9 mouse cellular contexts compared by ENCODE assay signal in the genomic region with DNA sequence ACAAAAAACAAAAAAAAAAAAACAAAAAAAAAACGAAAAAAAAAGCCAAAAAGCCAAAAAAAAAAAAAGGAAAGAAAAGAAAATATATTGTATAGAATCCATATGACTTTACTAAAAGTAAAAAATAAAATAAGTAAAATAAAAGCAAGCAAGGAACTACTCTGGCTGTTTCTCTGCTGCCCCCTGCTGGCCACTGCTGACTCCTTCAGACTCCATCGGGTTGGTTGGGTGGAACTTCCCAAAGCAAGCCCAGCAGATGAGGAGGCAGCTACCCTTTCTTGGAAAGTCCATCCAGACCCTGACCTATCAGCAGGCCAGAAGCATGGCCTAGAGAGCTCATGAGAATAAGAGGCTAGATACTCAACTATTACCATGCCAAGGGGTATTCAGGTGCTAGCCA. TPM values are rescaled to one million over a fixed set of nuclear protein-coding genes. Genes with fewer than 3 reads are reported as not detected.
DNase-seq lines count a peak whose midpoint lies in the region; ATAC-seq lines count a peak whose summit lies in the region.
"Had no signal": no experiment of that assay in that cellular context is flagged by ENCODE, and none has a peak within 500 bp of the region (broad histone marks: within the 10 kb centered on the region; RNA-seq: fewer than 3 reads in every experiment).

No protein-coding gene starts in this region.

- H3K4me2 ChIP-seq in kidney, embryonic 15.5 days = no peak overlapping the region
- no peak overlapping the region for H3K4me2 ChIP-seq in limb, embryonic 11.5 days (ENCODE audit: low read depth, severe bottlenecking)
- H3K4me2 ChIP-seq: embryonic facial prominence, embryonic 15.5 days had no signal

- H3K9me3 ChIP-seq in kidney, embryonic 15.5 days (replicated peaks) = no peaks in the 10 kb centered on the region
- H3K9me3 ChIP-seq in limb, embryonic 11.5 days (ENCODE audit: control insufficient read depth, low read length) = no peaks in the 10 kb centered on the region
- H3K9me3 ChIP-seq: embryonic facial prominence, embryonic 15.5 days had no signal

- no peaks in the 10 kb centered on the region for H3K4me1 ChIP-seq in kidney, embryonic 15.5 days
- no peaks in the 10 kb centered on the region for H3K4me1 ChIP-seq in limb, embryonic 11.5 days (ENCODE audit: control insufficient read depth, insufficient read depth, low read length)
- H3K4me1 ChIP-seq: embryonic facial prominence, embryonic 15.5 days had no signal

- peak; percentile 74 for DNase-seq in kidney, adult 18-20 months
- peak; percentile 68 for DNase-seq in R1 (ENCODE audit: low read depth, low spot score)
- peak; percentile 67 to 72 for DNase-seq in cerebellum, postnatal 36 days
- peak; percentile 82 for DNase-seq in heart, postnatal 4 days
- DNase-seq in limb, embryonic 11.5 days (ENCODE audit: low spot score) = peak; percentile 91
- peak; percentile 78 for DNase-seq in thymus, postnatal 14 days

- 0% methylated on average over 2 of the region's 2 CpGs for WGBS in kidney, embryonic 15.5 days
- WGBS in limb, embryonic 11.5 days = 0% methylated on average over 2 of the region's 2 CpGs

- no peaks in the 10 kb centered on the region for H3K36me3 ChIP-seq in kidney, embryonic 15.5 days
- H3K36me3 ChIP-seq in limb, embryonic 11.5 days (ENCODE audit: control insufficient read depth, insufficient read depth, low read length) = no peaks in the 10 kb centered on the region
- H3K36me3 ChIP-seq: embryonic facial prominence, embryonic 15.5 days had no signal

- H3K27ac ChIP-seq in kidney, embryonic 15.5 days = no peak overlapping the region
- no peak overlapping the region for H3K27ac ChIP-seq in limb, embryonic 11.5 days (replicated peaks; ENCODE audit: low read depth, low read length)
- H3K27ac ChIP-seq: embryonic facial prominence, embryonic 15.5 days had no signal

- no peak overlapping the region for H3K4me3 ChIP-seq in kidney, embryonic 15.5 days (replicated peaks)
- no peak overlapping the region for H3K4me3 ChIP-seq in limb, embryonic 11.5 days (ENCODE audit: low read depth, low read length)
- H3K4me3 ChIP-seq: embryonic facial prominence, embryonic 15.5 days had no signal

- no peak overlapping the region for H3K9ac ChIP-seq in kidney, embryonic 15.5 days
- H3K9ac ChIP-seq in limb, embryonic 11.5 days (ENCODE audit: low read length) = no peak overlapping the region
- H3K9ac ChIP-seq: embryonic facial prominence, embryonic 15.5 days had no signal

- no peak for ATAC-seq in kidney, embryonic 15.5 days (replicated peaks; ENCODE audit: low FRiP score)
- ATAC-seq in limb, embryonic 11.5 days (ENCODE audit: insufficient number of reproducible peaks, low FRiP score, low TSS enrichment, low read depth) = no peak
- 0 out of 2 replicates have a peak, but pooled peaks have one; percentile 35 for ATAC-seq in neutrophil, adult 5-6 weeks (ENCODE audit: extremely low read depth, insufficient number of reproducible peaks, low FRiP score, poor library complexity, severe bottlenecking)

- H3K27me3 ChIP-seq in kidney, embryonic 15.5 days = peaks cover 3% of the 10 kb centered on the region; the same call in 1 of the 2 replicates
- no peaks in the 10 kb centered on the region for H3K27me3 ChIP-seq in limb, embryonic 11.5 days (ENCODE audit: control insufficient read depth, insufficient read depth, low read length)
- H3K27me3 ChIP-seq: embryonic facial prominence, embryonic 15.5 days had no signal

RNA-seq across cellular contexts. Expression of a gene that starts 4.6 kb away (rescaled TPM):
- polyA plus RNA-seq in kidney, embryonic 15.5 days (2015; fragmentation: Nextera tagmentation; extraction: Ambion mirVana) = 0.04 and 0.08 TPM in 2 replicates
- not detected for total RNA-seq in heart, postnatal 4 days (2021)
- polyA plus RNA-seq in limb, embryonic 11.5 days (2014; fragmentation: Nextera tagmentation; extraction: Ambion mirVana) = not detected in 2 replicates
- total RNA-seq in neutrophil, adult 5-6 weeks (2017) = 0.12 TPM in 1 of 2 replicates, not detected in the other
- polyA plus RNA-seq: embryonic facial prominence, embryonic 15.5 days had no signal

RNA-seq across cellular contexts. Expression of a gene that starts 20.4 kb away (rescaled TPM):
- polyA plus RNA-seq in kidney, embryonic 15.5 days (2015; fragmentation: Nextera tagmentation; extraction: Ambion mirVana) = 0.99 and 1.2 TPM in 2 replicates
- total RNA-seq in heart, postnatal 4 days (2021) = under 1 TPM; 0.70 to 0.76 TPM
- polyA plus RNA-seq in limb, embryonic 11.5 days (2014; fragmentation: Nextera tagmentation; extraction: Ambion mirVana) = 0.74 and 0.89 TPM in 2 replicates
- total RNA-seq in neutrophil, adult 5-6 weeks (2017) = not detected in 2 replicates

RNA-seq across cellular contexts. Expression of a gene that starts 47.9 kb away (rescaled TPM):
- polyA plus RNA-seq in kidney, embryonic 15.5 days (2015; fragmentation: Nextera tagmentation; extraction: Ambion mirVana) = 0.90 and 0.93 TPM in 2 replicates
- total RNA-seq in heart, postnatal 4 days (2021) = under 1 TPM; 0.12 to 0.38 TPM
- 1.5 and 2.8 TPM in 2 replicates for polyA plus RNA-seq in limb, embryonic 11.5 days (2014; fragmentation: Nextera tagmentation; extraction: Ambion mirVana)
- total RNA-seq in neutrophil, adult 5-6 weeks (2017) = 3.8 and 5.8 TPM in 2 replicates
